Mouse (Mus musculus) CH12.LX (cell line): ENCODE results near the gene Lrrc37a. TPM values are rescaled to one million over a fixed set of nuclear protein-coding genes. Genes with fewer than 3 reads are reported as not detected.

Source experiments
- DNase-seq: peaks from one replicate; pipeline ENCODE4 v3.0.0-alpha.2; 2013; ENCODE audit errors: extremely low read depth
- H3K27ac ChIP-seq: 2 replicates; pipeline ENCODE4 v1.5.1; 2012; ENCODE audit warnings: low read depth, mild to moderate bottlenecking, control low read depth, moderate library complexity; ENCODE audit not compliant: insufficient read depth
- H3K27me3 ChIP-seq: replicated peaks from 2 replicates; pipeline ENCODE3; 2012; ENCODE audit warnings: inconsistent platforms
- H3K36me3 ChIP-seq, 2 experiments: replicated peaks in 1 of 2; 2 replicates each; pipeline versions ENCODE3 to v1.6.1; 2012; ENCODE audit warnings: inconsistent platforms in 1 of 2, low read length in 1 of 2, mild to moderate bottlenecking in 1 of 2, mixed read lengths in 1 of 2, moderate library complexity in 1 of 2; ENCODE audit not compliant: control insufficient read depth in 1 of 2, insufficient read depth in 1 of 2
- H3K4me1 ChIP-seq, 2 experiments: 2 replicates each; pipeline ENCODE4 v1.6.1; 2012; ENCODE audit warnings: inconsistent platforms in 1 of 2, moderate library complexity in 1 of 2; ENCODE audit not compliant: insufficient read depth in 2 of 2, control insufficient read depth in 1 of 2
- H3K4me2 ChIP-seq: 2 replicates; pipeline ENCODE4 v1.6.1; 2012; ENCODE audit warnings: low read depth, mild to moderate bottlenecking, control low read depth; ENCODE audit not compliant: poor library complexity, insufficient read depth, severe bottlenecking
- H3K4me3 ChIP-seq, 3 experiments: fragments of 150-350 bp in 1 of 3; sonication (generic) in 1 of 3; replicated peaks in 1 of 3; 2 replicates each; pipeline versions ENCODE3 to v1.5.1; 2011 to 2012; ENCODE audit warnings: low read depth in 2 of 3, low read length in 2 of 3, mild to moderate bottlenecking in 2 of 3, moderate library complexity in 2 of 3, control low read depth in 1 of 3, improper control_type of control experiment in 1 of 3, inconsistent platforms in 1 of 3, mixed read lengths in 1 of 3; ENCODE audit not compliant: poor library complexity in 1 of 3
- H3K79me2 ChIP-seq: replicated peaks from 2 replicates; pipeline ENCODE4 v1.6.1; 2012; ENCODE audit warnings: mild to moderate bottlenecking, moderate library complexity; ENCODE audit not compliant: control insufficient read depth, poor library complexity, insufficient read depth, severe bottlenecking; ENCODE audit errors: extremely low read depth
- H3K9ac ChIP-seq: 2 replicates; pipeline ENCODE4 v1.6.1; 2012; ENCODE audit warnings: low read depth, mild to moderate bottlenecking, control low read depth, moderate library complexity; ENCODE audit not compliant: insufficient read depth
- H3K9me3 ChIP-seq: replicated peaks from 2 replicates; pipeline ENCODE3; 2012; ENCODE audit warnings: low read length, inconsistent platforms, mixed read lengths
- BHLHE40 ChIP-seq: IDR thresholded peaks from 2 replicates; pipeline ENCODE4 v1.6.1; 2011; ENCODE audit warnings: mild to moderate bottlenecking, low read depth, low read length, improper control_type of control experiment
- CHD1 ChIP-seq: IDR thresholded peaks from 2 replicates; pipeline ENCODE4 v1.6.1; 2012; ENCODE audit warnings: low read depth, low read length, improper control_type of control experiment, inconsistent platforms
- CHD2 ChIP-seq: IDR thresholded peaks from 2 replicates; pipeline ENCODE4 v1.6.1; 2011; ENCODE audit warnings: low read length, improper control_type of control experiment
- CTCF ChIP-seq, 2 experiments: IDR thresholded peaks in 1 of 2; conservative IDR thresholded peaks in 1 of 2; 2 replicates each; pipeline ENCODE4 v1.5.1; 2011 to 2012; ENCODE audit warnings: low read depth in 2 of 2, low read length in 2 of 2, improper control_type of control experiment in 1 of 2, inconsistent platforms in 1 of 2, mild to moderate bottlenecking in 1 of 2, moderate library complexity in 1 of 2
- E2F4 ChIP-seq: IDR thresholded peaks from 2 replicates; pipeline ENCODE4 v1.6.1; 2011; ENCODE audit warnings: low read depth, low read length, improper control_type of control experiment; ENCODE audit not compliant: insufficient replicate concordance
- ELF1 ChIP-seq: IDR thresholded peaks from 2 replicates; pipeline ENCODE4 v1.6.1; 2014; ENCODE audit warnings: low read depth, mild to moderate bottlenecking, inconsistent platforms, low read length, improper control_type of control experiment
- EP300 ChIP-seq: IDR thresholded peaks from 2 replicates; pipeline ENCODE4 v1.6.1; 2011; ENCODE audit warnings: low read length, improper control_type of control experiment
- ETS1 ChIP-seq: conservative IDR thresholded peaks from 2 replicates; pipeline ENCODE4 v1.6.1; 2012; ENCODE audit warnings: low read depth, mild to moderate bottlenecking, inconsistent platforms, low read length, improper control_type of control experiment, moderate library complexity
- GABPA ChIP-seq: IDR thresholded peaks from 2 replicates; pipeline ENCODE4 v1.6.1; 2012; ENCODE audit warnings: low read depth, low read length, improper control_type of control experiment, inconsistent platforms; ENCODE audit not compliant: insufficient replicate concordance
- HCFC1 ChIP-seq: IDR thresholded peaks from 2 replicates; pipeline ENCODE4 v1.6.1; 2012; ENCODE audit warnings: low read depth, mild to moderate bottlenecking, inconsistent platforms, low read length, improper control_type of control experiment
- IRF4 ChIP-seq: IDR thresholded peaks from 2 replicates; pipeline ENCODE4 v1.6.1; 2014; ENCODE audit warnings: low read depth, mild to moderate bottlenecking, inconsistent platforms, low read length, improper control_type of control experiment
- JUN ChIP-seq: IDR thresholded peaks from 2 replicates; pipeline ENCODE4 v1.6.1; 2011; ENCODE audit warnings: low read depth, mild to moderate bottlenecking, low read length, improper control_type of control experiment, moderate library complexity; ENCODE audit not compliant: insufficient read depth
- JUND ChIP-seq: conservative IDR thresholded peaks from 2 replicates; pipeline ENCODE4 v1.6.1; 2011; ENCODE audit warnings: low read depth, low read length, improper control_type of control experiment
- KAT2A ChIP-seq: IDR thresholded peaks from 2 replicates; pipeline ENCODE4 v1.6.1; 2012; ENCODE audit warnings: low read length, improper control_type of control experiment, inconsistent platforms; ENCODE audit not compliant: insufficient replicate concordance
- MAFK ChIP-seq: IDR thresholded peaks from 2 replicates; pipeline ENCODE4 v1.6.1; 2011; ENCODE audit warnings: low read length, improper control_type of control experiment; ENCODE audit not compliant: insufficient replicate concordance
- MAX ChIP-seq: IDR thresholded peaks from 2 replicates; pipeline ENCODE4 v1.6.1; 2011; ENCODE audit warnings: low read length, improper control_type of control experiment
- MAZ ChIP-seq: IDR thresholded peaks from 2 replicates; pipeline ENCODE4 v1.6.1; 2012; ENCODE audit warnings: low read depth, mild to moderate bottlenecking, inconsistent platforms, low read length, improper control_type of control experiment, moderate library complexity
- MEF2A ChIP-seq: IDR thresholded peaks from 2 replicates; pipeline ENCODE4 v1.6.1; 2014; ENCODE audit warnings: low read depth, mild to moderate bottlenecking, inconsistent platforms, low read length, improper control_type of control experiment, borderline replicate concordance
- MXI1 ChIP-seq: IDR thresholded peaks from 2 replicates; pipeline ENCODE4 v1.6.1; 2011; ENCODE audit warnings: mild to moderate bottlenecking, low read depth, low read length, improper control_type of control experiment
- MYC ChIP-seq: IDR thresholded peaks from 2 replicates; pipeline ENCODE4 v1.6.1; 2011; ENCODE audit warnings: low read depth, mild to moderate bottlenecking, improper control_type of control experiment, low read length
- NELFE ChIP-seq: IDR thresholded peaks from 2 replicates; pipeline ENCODE4 v1.6.1; 2011; ENCODE audit warnings: low read depth, low read length, improper control_type of control experiment
- NRF1 ChIP-seq: IDR thresholded peaks from 2 replicates; pipeline ENCODE4 v1.6.1; 2014; ENCODE audit warnings: low read depth, mild to moderate bottlenecking, inconsistent platforms, low read length, improper control_type of control experiment, moderate library complexity
- PAX5 ChIP-seq: IDR thresholded peaks from 2 replicates; pipeline ENCODE4 v1.6.1; 2012; ENCODE audit warnings: low read length, inconsistent platforms, mixed read lengths
- POLR2A ChIP-seq: IDR thresholded peaks from 2 replicates; pipeline ENCODE4 v1.6.1; 2011; ENCODE audit warnings: low read depth, mild to moderate bottlenecking, improper control_type of control experiment, low read length
- POLR2AphosphoS2 ChIP-seq: IDR thresholded peaks from 2 replicates; pipeline ENCODE4 v1.6.1; 2011; ENCODE audit warnings: low read depth, low read length, improper control_type of control experiment
- RAD21 ChIP-seq: IDR thresholded peaks from 2 replicates; pipeline ENCODE4 v1.6.1; 2011; ENCODE audit warnings: low read depth, mild to moderate bottlenecking, low read length, improper control_type of control experiment, moderate library complexity
- RCOR1 ChIP-seq: conservative IDR thresholded peaks from 2 replicates; pipeline ENCODE4 v1.6.1; 2012; ENCODE audit warnings: low read depth, mild to moderate bottlenecking, inconsistent platforms, low read length, improper control_type of control experiment
- SIN3A ChIP-seq: IDR thresholded peaks from 2 replicates; pipeline ENCODE4 v1.6.1; 2012; ENCODE audit warnings: low read length, improper control_type of control experiment, inconsistent platforms
- SMC3 ChIP-seq: IDR thresholded peaks from 2 replicates; pipeline ENCODE4 v1.6.1; 2011; ENCODE audit warnings: low read depth, low read length, improper control_type of control experiment
- TBP ChIP-seq: conservative IDR thresholded peaks from 2 replicates; pipeline ENCODE4 v1.6.1; 2011; ENCODE audit warnings: low read depth, low read length, improper control_type of control experiment
- TCF12 ChIP-seq: IDR thresholded peaks from 2 replicates; pipeline ENCODE4 v1.6.1; 2014; ENCODE audit warnings: low read depth, mild to moderate bottlenecking, inconsistent platforms, low read length, improper control_type of control experiment
- UBTF ChIP-seq: IDR thresholded peaks from 2 replicates; pipeline ENCODE4 v1.6.1; 2012; ENCODE audit warnings: low read depth, mild to moderate bottlenecking, inconsistent platforms, low read length, improper control_type of control experiment, moderate library complexity
- USF1 ChIP-seq: IDR thresholded peaks from 2 replicates; pipeline ENCODE4 v1.6.1; 2014; ENCODE audit warnings: low read depth, mild to moderate bottlenecking, inconsistent platforms, low read length, improper control_type of control experiment
- USF2 ChIP-seq: conservative IDR thresholded peaks from 2 replicates; pipeline ENCODE4 v1.6.1; 2011; ENCODE audit warnings: low read depth, low read length, improper control_type of control experiment
- ZC3H11A ChIP-seq: IDR thresholded peaks from 2 replicates; pipeline ENCODE4 v1.6.1; 2012; ENCODE audit warnings: low read depth, mild to moderate bottlenecking, inconsistent platforms, low read length, improper control_type of control experiment
- ZKSCAN1 ChIP-seq: IDR thresholded peaks from 2 replicates; pipeline ENCODE4 v1.6.1; 2012; ENCODE audit warnings: low read depth, inconsistent platforms, low read length, improper control_type of control experiment, borderline replicate concordance
- ZMIZ1 ChIP-seq: IDR thresholded peaks from 2 replicates; pipeline ENCODE4 v1.6.1; 2012; ENCODE audit warnings: low read depth, mild to moderate bottlenecking, inconsistent platforms, low read length, improper control_type of control experiment
- ZNF384 ChIP-seq: IDR thresholded peaks from 2 replicates; pipeline ENCODE4 v1.6.1; 2012; ENCODE audit warnings: low read depth, low read length, improper control_type of control experiment, inconsistent platforms
- dilution Hi-C: fragments of 300-500 bp; cut with MboI; formaldehyde crosslinking; loops from 2 replicates; pipeline ENCODE4 v1.14.3; 2020; ENCODE audit warnings: low sequenced_read_pairs; ENCODE audit not compliant: extremely low pct_unique_long_range_greater_than_20kb, extremely low pct_ligation_motif_present
- in situ Hi-C: fragments of 300-500 bp; cut with MboI; formaldehyde crosslinking; loops from 3 replicates; pipeline ENCODE4 v1.14.3; 2019; ENCODE audit warnings: low sequenced_read_pairs, low pct_ligation_motif_present, low pct_unique_long_range_greater_than_20kb, mixed read lengths
- polyA plus RNA-seq: library from polyadenylated mRNA; unstranded; fragments of >175 nt; gene quantifications from 2 replicates; pipeline ENCODE4 v1.2.1, GENCODE M21; 2012; ENCODE audit warnings: low read depth; ENCODE audit not compliant: insufficient read length
- total RNA-seq, 2 experiments: library from RNA; depleted of rRNA; stranded (reverse); fragments of 300-350 nt in 1 of 2; fragments of >200 nt in 1 of 2; gene quantifications; 2 replicates each; pipeline ENCODE4 v1.2.3; 2012 to 2014

The Lrrc37a gene
- total and polyA plus RNA-seq, 3 experiments = not detected

DNA sequence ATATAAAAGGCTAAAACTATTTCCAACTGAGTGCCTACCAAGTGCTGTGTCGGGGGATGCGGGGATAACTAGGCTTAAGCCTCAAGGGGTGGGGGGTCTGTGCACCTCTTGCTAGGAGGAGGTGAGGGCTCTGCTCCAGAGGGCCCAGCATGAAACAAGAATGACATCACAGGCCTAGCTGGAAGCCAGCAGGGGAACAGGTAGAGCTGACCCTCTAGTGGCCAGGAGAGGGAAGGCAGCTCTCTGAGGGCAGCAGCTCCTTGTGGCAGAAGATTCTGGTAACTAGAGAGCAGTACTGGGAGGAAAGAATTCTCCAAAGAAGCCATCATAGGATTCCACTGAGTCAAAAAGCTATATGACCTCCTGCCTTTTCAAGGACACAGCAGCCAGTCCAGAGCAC, 102.2 kb downstream of the Lrrc37a start:
- H3K27me3 ChIP-seq = no peaks in the 10 kb centered on the region
- no peak overlapping the region for H3K4me2 ChIP-seq
- no peak overlapping the region for H3K9ac ChIP-seq
- H3K9me3 ChIP-seq = no peaks in the 10 kb centered on the region
- H3K4me3 ChIP-seq = no peak overlapping the region
- peaks cover 5% of the 10 kb centered on the region for H3K79me2 ChIP-seq
- TF ChIP-seq MAX (no peak), POLR2A (no peak), MEF2A (no peak), NRF1 (no peak), GABPA (no peak), MXI1 (no peak), MYC (no peak), EP300 (no peak), ETS1 (no peak), JUN (peak; percentile 52; the same call in 1 of the 2 replicates), ELF1 (no peak), MAZ (0 out of 2 replicates have a peak, but pooled peaks have one; percentile 23), ZKSCAN1 (no peak), HCFC1 (no peak), TCF12 (0 out of 2 replicates have a peak, but pooled peaks have one; percentile 27), SIN3A (0 out of 2 replicates have a peak, but pooled peaks have one; percentile 23), KAT2A (no peak), CHD2 (no peak), MAFK (no peak), IRF4 (peak; percentile 43; the same call in 1 of the 2 replicates), ZNF384 (no peak), JUND (peak; percentile 55), CHD1 (no peak), BHLHE40 (no peak), POLR2AphosphoS2 (no peak), NELFE (no peak), E2F4 (no peak), RCOR1 (no peak), USF2 (no peak), USF1 (no peak), CTCF (conservative IDR thresholded peaks at IDR 0.05 in 1 of 2, IDR thresholded peaks at IDR 0.05 in 1 of 2; ENCODE audit: low read depth in 2 of 2, low read length in 2 of 2) (peak; percentile 90 to 97), PAX5 (no peak), ZMIZ1 (no peak), ZC3H11A (peak; percentile 22; the same call in 1 of the 2 replicates), SMC3 (peak; percentile 95), RAD21 (peak; percentile 83), TBP (no peak), UBTF (no peak)
- H3K36me3 ChIP-seq = peaks cover 44 to 77% of the 10 kb centered on the region in 2 experiments
- in situ Hi-C loops (no loop called here), dilution Hi-C loops (no loop called here)
- H3K27ac ChIP-seq = no peak overlapping the region
- peaks cover 0 to 58% of the 10 kb centered on the region in 2 experiments; a peak in 2 of 4 replicates for H3K4me1 ChIP-seq
- DNase-seq = peak; percentile 74
